Mouse (Mus musculus) hindbrain, embryonic 15.5 days (tissue): ENCODE data around the gene Hpcal4. TPM values are rescaled to one million over a fixed set of nuclear protein-coding genes. Genes with fewer than 3 reads are reported as not detected.

Experiments used
- ATAC-seq: fragments of 200-750 bp; cut with Nextera tagmentation; 2 replicates; pipeline ENCODE4 v1.8.0; 2017; ENCODE audit warnings: low read depth, moderate number of reproducible peaks, moderate TSS enrichment; ENCODE audit not compliant: low FRiP score
- H3K27ac ChIP-seq: fragments of 300-500 bp; sonication (generic); replicated peaks from 2 replicates; pipeline ENCODE4 v1.5.1; 2015; ENCODE audit warnings: mild to moderate bottlenecking, inconsistent platforms
- H3K27me3 ChIP-seq: fragments of 300-500 bp; sonication (generic); 2 replicates; pipeline ENCODE4 v1.6.1; 2015; ENCODE audit warnings: control low read depth, inconsistent platforms
- H3K36me3 ChIP-seq: fragments of 300-500 bp; sonication (generic); 2 replicates; pipeline ENCODE4 v1.6.1; 2015; ENCODE audit warnings: control low read depth, inconsistent platforms
- H3K4me1 ChIP-seq: fragments of 300-500 bp; sonication (generic); replicated peaks from 2 replicates; pipeline ENCODE4 v1.6.1; 2015; ENCODE audit warnings: control low read depth, inconsistent platforms
- H3K4me2 ChIP-seq: fragments of 300-500 bp; sonication (generic); 2 replicates; pipeline ENCODE4 v1.6.1; 2015; ENCODE audit warnings: moderate library complexity, mild to moderate bottlenecking, inconsistent platforms
- H3K4me3 ChIP-seq: fragments of 300-500 bp; sonication (generic); 2 replicates; pipeline ENCODE4 v1.5.1; 2015; ENCODE audit warnings: mild to moderate bottlenecking, inconsistent platforms
- H3K9ac ChIP-seq: fragments of 300-500 bp; sonication (generic); 2 replicates; pipeline ENCODE4 v1.6.1; 2015; ENCODE audit warnings: inconsistent platforms
- H3K9me3 ChIP-seq: fragments of 300-500 bp; sonication (generic); 2 replicates; pipeline ENCODE4 v1.6.1; 2016; ENCODE audit warnings: control low read depth, inconsistent platforms
- WGBS: fragments of 180-500 bp; shearing (Covaris S2); methylation state at CpG from one replicate; pipeline ENCODE4 v1.1.7; 2015; 5-methylcytosine and 5-hydroxymethylcytosine counted together
- polyA plus RNA-seq: library from polyadenylated mRNA; unstranded; fragments of >200 nt; fragmentation: Nextera tagmentation; extraction: Ambion mirVana; gene quantifications from 2 replicates; pipeline ENCODE4 v1.2.1, GENCODE M21; 2015

Gene Hpcal4
- polyA plus RNA-seq, 1 experiment from 2014 or later: 40.1 TPM

DNA sequence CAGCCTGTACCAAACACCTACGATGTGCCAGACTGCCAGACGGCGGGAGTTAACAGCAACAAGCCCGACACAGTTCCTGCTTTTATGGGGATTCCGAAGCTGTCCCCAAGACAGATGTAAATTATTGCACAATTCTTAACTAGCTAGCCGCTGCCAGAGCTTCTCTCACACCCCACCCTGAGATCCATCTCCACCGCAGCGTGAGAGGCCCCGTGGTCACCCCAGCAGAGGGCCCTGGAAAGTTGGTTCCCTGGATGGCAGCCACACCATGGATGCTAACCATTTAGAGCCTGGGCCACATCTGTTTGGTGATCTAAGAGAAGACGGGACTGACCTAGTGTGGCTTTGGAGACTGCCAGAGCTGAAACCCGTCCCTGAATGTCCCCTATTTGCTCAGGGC, 46.1 kb downstream of the Hpcal4 start:
- WGBS: 79% methylated on average over 11 of the region's 11 CpGs
- Histone ChIP-seq H3K36me3 (no peaks in the 10 kb centered on the region), H3K27me3 (peaks cover 19% of the 10 kb centered on the region), H3K4me1 (peaks cover 8% of the 10 kb centered on the region), H3K4me2 (no peak overlapping the region), H3K9ac (no peak overlapping the region), H3K4me3 (no peak overlapping the region), H3K27ac (no peak overlapping the region), H3K9me3 (no peaks in the 10 kb centered on the region)
- no peak for ATAC-seq

DNA sequence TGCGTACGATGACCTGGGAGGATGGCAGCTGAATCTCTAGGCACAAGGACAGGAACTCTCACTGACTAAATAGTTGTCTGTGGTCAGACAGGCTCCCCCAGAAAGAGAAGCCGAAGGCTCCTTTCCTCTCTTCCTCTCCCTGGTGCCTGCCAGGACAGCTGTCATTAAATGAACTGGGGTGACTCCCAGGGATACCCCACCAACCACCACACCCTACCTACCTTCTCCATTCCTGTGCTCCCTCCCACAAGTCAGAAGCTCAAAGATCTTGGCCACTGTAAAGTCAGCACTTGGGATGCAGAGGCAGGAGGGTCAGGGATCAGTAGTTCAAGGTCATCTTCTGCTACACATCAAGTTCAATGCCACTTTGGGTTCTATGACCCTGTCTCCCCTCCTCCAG, 49.8 kb downstream of the Hpcal4 start:
- no peak overlapping the region for H3K27ac ChIP-seq
- H3K27me3 ChIP-seq: peaks cover 28% of the 10 kb centered on the region
- no peak overlapping the region for H3K9ac ChIP-seq
- peaks cover 8% of the 10 kb centered on the region for H3K4me1 ChIP-seq
- no peak for ATAC-seq
- 67% methylated on average over 3 of the region's 3 CpGs for WGBS
- H3K36me3 ChIP-seq: no peaks in the 10 kb centered on the region
- no peak overlapping the region for H3K4me3 ChIP-seq
- H3K4me2 ChIP-seq: no peak overlapping the region
- no peaks in the 10 kb centered on the region for H3K9me3 ChIP-seq

- Histone ChIP-seq H3K4me3 (peak within 1 kb of the TSS; percentile 34), H3K4me1 (peaks cover 8% of the 10 kb centered on the region), H3K27me3 (peaks cover 35% of the 10 kb centered on the region), H3K4me2 (peak within 1 kb of the TSS; percentile 61), H3K9ac (no peak within 1 kb of the TSS; the same call in 1 of the 2 replicates), H3K27ac (no peak within 1 kb of the TSS; the same call in 1 of the 2 replicates), H3K36me3 (no peaks in the 10 kb centered on the region), H3K9me3 (no peaks in the 10 kb centered on the region)
- ATAC-seq: no peak; the same call in 1 of the 2 replicates
- WGBS: 2% methylated on average over 52 of the region's 52 CpGs
These were observed 50.6 kb downstream of the Hpcal4 start, which contains the start of gene Heyl for GRCm38 (mm10) chr4:123233492-123234084. TSS of gene Heyl (plus strand) at chr4:123233556.

DNA sequence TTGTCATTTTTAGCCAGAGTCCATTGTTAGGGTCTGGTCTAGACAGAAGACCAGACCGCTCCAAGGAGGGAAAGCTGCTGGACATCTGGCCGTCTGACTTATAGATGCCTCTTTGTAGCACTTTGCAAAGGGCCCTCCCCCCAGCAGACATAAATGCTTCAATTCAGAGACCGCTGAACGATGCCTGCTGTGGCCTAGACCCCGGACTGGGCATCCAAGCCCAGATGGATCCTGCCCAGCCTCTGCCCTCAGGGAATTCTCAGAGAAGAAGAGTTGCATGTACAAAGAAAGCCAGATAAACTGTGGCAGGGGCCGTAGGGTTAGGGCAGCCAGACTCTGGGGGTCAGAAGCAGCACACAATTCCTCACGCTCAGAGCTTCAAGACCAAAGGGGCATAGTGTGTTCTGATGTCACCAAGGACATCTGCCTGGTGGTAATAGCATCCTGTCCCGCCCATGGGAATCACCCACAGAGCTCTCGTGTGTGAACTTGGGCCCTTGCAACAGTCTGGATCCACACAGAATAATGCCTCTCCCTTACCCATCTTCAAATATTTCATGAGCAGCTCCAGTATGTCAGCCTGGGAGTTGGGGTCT, 52.9 kb downstream of the Hpcal4 start:
- H3K27ac ChIP-seq: no peak overlapping the region
- peaks cover 15% of the 10 kb centered on the region for H3K4me1 ChIP-seq
- 51% methylated on average over 9 of the region's 9 CpGs for WGBS
- no peaks in the 10 kb centered on the region for H3K9me3 ChIP-seq
- H3K36me3 ChIP-seq: no peaks in the 10 kb centered on the region
- peaks cover 48% of the 10 kb centered on the region for H3K27me3 ChIP-seq
- no peak for ATAC-seq
- peak overlapping the region; percentile 16; the same call in 1 of the 2 replicates for H3K4me2 ChIP-seq
- no peak overlapping the region for H3K9ac ChIP-seq
- no peak overlapping the region for H3K4me3 ChIP-seq

- no peak for ATAC-seq
These were observed 53.5 kb downstream of the Hpcal4 start for GRCm38 (mm10) chr4:123236431-123237031.

GRCm38 (mm10) chr4:123237386-123238266, 54.6 kb downstream of the Hpcal4 start:
- Histone ChIP-seq H3K27me3 (peaks cover 42% of the 10 kb centered on the region), H3K9me3 (no peaks in the 10 kb centered on the region), H3K4me3 (no peak overlapping the region), H3K27ac (no peak overlapping the region), H3K36me3 (no peaks in the 10 kb centered on the region), H3K4me2 (no peak overlapping the region), H3K9ac (no peak overlapping the region), H3K4me1 (peaks cover 15% of the 10 kb centered on the region)
- no peak for ATAC-seq
- 69% methylated on average over 6 of the region's 6 CpGs for WGBS

More at GRCm38 (mm10) chr4:123236431-123237031, 53.5 kb downstream of the Hpcal4 start:
- WGBS: 81% methylated on average over 13 of the region's 13 CpGs
- Histone ChIP-seq H3K9ac (no peak overlapping the region), H3K36me3 (no peaks in the 10 kb centered on the region), H3K27me3 (peaks cover 48% of the 10 kb centered on the region), H3K4me3 (no peak overlapping the region), H3K4me1 (peaks cover 15% of the 10 kb centered on the region), H3K9me3 (no peaks in the 10 kb centered on the region), H3K27ac (no peak overlapping the region), H3K4me2 (no peak overlapping the region)

DNA sequence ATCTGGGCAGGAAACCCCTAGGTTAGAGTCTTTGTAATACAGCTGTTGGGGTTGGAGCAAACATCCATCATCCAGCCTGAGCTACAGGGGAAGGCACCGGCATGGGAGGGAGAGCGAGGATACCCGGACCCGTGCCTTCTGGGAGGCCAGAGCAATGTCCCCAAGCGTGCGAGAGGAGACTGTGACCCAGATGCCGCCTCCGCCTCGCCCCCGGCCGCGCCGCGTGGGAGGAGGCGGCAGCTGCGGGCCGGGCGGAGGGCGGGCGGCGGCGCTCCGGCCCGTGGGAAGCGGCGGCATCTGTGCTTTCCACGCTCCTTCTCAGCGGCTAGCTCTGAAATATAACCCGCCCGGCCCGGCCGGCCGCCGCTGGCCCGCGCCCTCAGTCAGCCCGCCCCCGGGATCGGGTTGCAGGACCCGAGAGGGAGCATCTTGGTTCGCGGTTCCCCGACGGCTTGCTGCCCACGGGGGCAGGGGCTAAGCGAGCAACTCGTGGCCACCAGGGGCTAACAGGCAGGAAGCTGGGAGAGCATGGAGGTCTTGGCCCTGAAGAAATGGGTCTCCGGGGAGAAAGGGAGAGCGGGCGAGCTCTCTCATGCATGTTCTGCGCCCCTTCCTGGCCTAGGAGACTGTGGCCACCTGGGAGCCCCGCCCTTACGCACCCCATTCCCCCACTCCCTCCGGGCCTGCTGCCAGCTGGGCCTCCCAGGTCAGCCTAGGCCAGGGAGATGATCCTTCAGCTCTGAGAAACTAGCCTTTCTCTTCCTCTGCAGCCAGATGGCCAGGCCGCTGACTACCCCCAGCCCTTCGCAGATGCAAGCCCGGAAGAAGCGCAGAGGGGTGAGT, 56.6 kb downstream of the Hpcal4 start:
- no peaks in the 10 kb centered on the region for H3K9me3 ChIP-seq
- no peak overlapping the region; the same call in 1 of the 2 replicates for H3K27ac ChIP-seq
- ATAC-seq: peak; percentile 61; the same call in 1 of the 2 replicates
- H3K36me3 ChIP-seq: no peaks in the 10 kb centered on the region
- peak overlapping the region; percentile 41 for H3K9ac ChIP-seq
- peaks cover 25% of the 10 kb centered on the region for H3K27me3 ChIP-seq
- 4% methylated on average over 56 of the region's 58 CpGs for WGBS
- peak overlapping the region; percentile 36 for H3K4me3 ChIP-seq
- H3K4me1 ChIP-seq: peaks cover 8% of the 10 kb centered on the region; the same call in 1 of the 2 replicates
- H3K4me2 ChIP-seq: peak overlapping the region; percentile 58

Other genes with a start within 250 kb of the Hpcal4 start
- 28.8 and 32.3 TPM in 2 replicates for gene Mfsd2a, start 222.0 kb upstream of the Hpcal4 start, polyA plus RNA-seq
- gene Mycl, start 187.6 kb upstream of the Hpcal4 start, polyA plus RNA-seq: 63.0 and 66.3 TPM in 2 replicates
- 21.6 and 21.7 TPM in 2 replicates for gene Trit1, start 166.6 kb upstream of the Hpcal4 start, polyA plus RNA-seq
- gene Bmp8b, start 78.1 kb upstream of the Hpcal4 start, polyA plus RNA-seq: 0.34 and 0.71 TPM in 2 replicates
- gene Oxct2b, start 67.0 kb upstream of the Hpcal4 start, polyA plus RNA-seq: 0.37 and 0.64 TPM in 2 replicates
- gene Ppie, start 43.3 kb upstream of the Hpcal4 start, polyA plus RNA-seq: 57.2 TPM in 2 replicates
- 0.16 and 0.30 TPM in 2 replicates for gene Nt5c1a, start 18.3 kb downstream of the Hpcal4 start, polyA plus RNA-seq
- 6.4 and 6.5 TPM in 2 replicates for gene Heyl, start 50.3 kb downstream of the Hpcal4 start, polyA plus RNA-seq
- 27.7 and 32.2 TPM in 2 replicates for gene Pabpc4, start 79.1 kb downstream of the Hpcal4 start, polyA plus RNA-seq
- gene Oxct2a, start 140.4 kb downstream of the Hpcal4 start, polyA plus RNA-seq: not detected in 2 replicates
- gene Bmp8a, start 160.0 kb downstream of the Hpcal4 start, polyA plus RNA-seq: 0.21 and 0.23 TPM in 2 replicates